Mouse (Mus musculus) cerebellum, adult 9-11 months (tissue): Measurements from ENCODE around the gene Ciita.

Experiments used
- DNase-seq: peaks from one replicate; pipeline ENCODE4 v3.0.0; 2022

The Ciita gene

GRCm38 (mm10) chr16:10479857-10480256 is at the start of gene Ciita:
Gene Ciita (plus strand): TSS chr16:10480059.
- DNase-seq = no peak

GRCm38 (mm10) chr16:10431911-10432310 is 47.9 kb upstream of the Ciita start:
- no peak for DNase-seq

GRCm38 (mm10) chr16:10432387-10432786 is 47.5 kb upstream of the Ciita start:
- DNase-seq = no peak

- no peak for DNase-seq
These were observed 46.5 kb upstream of the Ciita start for GRCm38 (mm10) chr16:10433344-10433743.

GRCm38 (mm10) chr16:10436166-10436565 is 43.7 kb upstream of the Ciita start:
- DNase-seq = no peak

- DNase-seq = no peak
These were observed 41.8 kb upstream of the Ciita start for GRCm38 (mm10) chr16:10438055-10438454.

GRCm38 (mm10) chr16:10441328-10441727 is 38.5 kb upstream of the Ciita start:
- DNase-seq = no peak

- no peak for DNase-seq
These were observed 38.1 kb upstream of the Ciita start for GRCm38 (mm10) chr16:10441761-10442160.

GRCm38 (mm10) chr16:10443723-10444122 is 36.1 kb upstream of the Ciita start:
- no peak for DNase-seq

- peak; percentile 21 for DNase-seq
These were observed 33.1 kb upstream of the Ciita start for GRCm38 (mm10) chr16:10446573-10447263.

- peak; percentile 90 for DNase-seq
These were observed 32.6 kb upstream of the Ciita start, which contains the start of gene Tvp23a for GRCm38 (mm10) chr16:10447264-10447594. Gene Tvp23a (minus strand): TSS chr16:10447362.

GRCm38 (mm10) chr16:10447781-10448180 is 32.1 kb upstream of the Ciita start:
- peak; percentile 21 for DNase-seq

- no peak for DNase-seq
These were observed 30.9 kb upstream of the Ciita start for GRCm38 (mm10) chr16:10448931-10449330.

GRCm38 (mm10) chr16:10451906-10452305 is 28.0 kb upstream of the Ciita start:
- no peak for DNase-seq

GRCm38 (mm10) chr16:10452445-10452896 is 27.4 kb upstream of the Ciita start:
- DNase-seq = peak; percentile 30

- DNase-seq = no peak
These were observed 25.8 kb upstream of the Ciita start for GRCm38 (mm10) chr16:10453872-10454582.

GRCm38 (mm10) chr16:10454583-10454974 is 25.3 kb upstream of the Ciita start:
- no peak for DNase-seq

- no peak for DNase-seq
These were observed 19.7 kb upstream of the Ciita start for GRCm38 (mm10) chr16:10460188-10460587.

GRCm38 (mm10) chr16:10461178-10461577 is 18.7 kb upstream of the Ciita start:
- no peak for DNase-seq

GRCm38 (mm10) chr16:10465011-10465681 is 14.7 kb upstream of the Ciita start:
- no peak for DNase-seq

GRCm38 (mm10) chr16:10467391-10468107 is 12.3 kb upstream of the Ciita start:
- no peak for DNase-seq

GRCm38 (mm10) chr16:10468201-10468600 is 11.7 kb upstream of the Ciita start:
- DNase-seq = no peak

- no peak for DNase-seq
These were observed 7.9 kb upstream of the Ciita start for GRCm38 (mm10) chr16:10471950-10472349.
